Mouse (Mus musculus) E14TG2a.4 (cell line): ENCODE data around the gene Aif1.

Experiments
- H3K27me3 ChIP-seq: 2 replicates; pipeline ENCODE4 v1.6.1; 2014; ENCODE audit warnings: low read length, control low read depth; ENCODE audit not compliant: insufficient read depth
- H3K36me3 ChIP-seq: 2 replicates; pipeline ENCODE4 v1.6.1; 2014; ENCODE audit warnings: low read length, control low read depth; ENCODE audit not compliant: insufficient read depth
- H3K4me1 ChIP-seq: replicated peaks from 2 replicates; pipeline ENCODE4 v1.6.1; 2014; ENCODE audit warnings: low read depth, low read length, control low read depth
- H3K4me3 ChIP-seq: replicated peaks from 2 replicates; pipeline ENCODE4 v1.5.1; 2014; ENCODE audit warnings: mild to moderate bottlenecking, low read length
- H3K9me3 ChIP-seq: 2 replicates; pipeline ENCODE4 v1.6.1; 2014; ENCODE audit warnings: low read length, control low read depth
- CTCF ChIP-seq: conservative IDR thresholded peaks from 2 replicates; pipeline ENCODE4 v1.5.1; 2014; ENCODE audit warnings: low read length
- NANOG ChIP-seq: IDR thresholded peaks from 2 replicates; pipeline ENCODE4 v1.6.1; 2014; ENCODE audit warnings: borderline replicate concordance, low read length, mixed read lengths
- POU5F1 ChIP-seq: IDR thresholded peaks from 2 replicates; pipeline ENCODE4 v1.6.1; 2014; ENCODE audit warnings: low read length, borderline replicate concordance

Aif1 gene

GRCm38 (mm10) chr17:35191723-35192122, 15.9 kb upstream of the Aif1 start:
- H3K4me3 ChIP-seq = no peak overlapping the region
- H3K36me3 ChIP-seq = no peaks in the 10 kb centered on the region
- peaks cover 64% of the 10 kb centered on the region for H3K4me1 ChIP-seq
- TF ChIP-seq CTCF = peak; percentile 38
- no peak for TF ChIP-seq NANOG
- H3K9me3 ChIP-seq = no peaks in the 10 kb centered on the region
- peaks cover 47% of the 10 kb centered on the region for H3K27me3 ChIP-seq

- H3K4me1 ChIP-seq = peaks cover 63% of the 10 kb centered on the region
- H3K27me3 ChIP-seq = peaks cover 31% of the 10 kb centered on the region
- H3K4me3 ChIP-seq = peak overlapping the region; percentile 11; the same call in 1 of the 2 replicates
- H3K36me3 ChIP-seq = no peaks in the 10 kb centered on the region
- H3K9me3 ChIP-seq = no peaks in the 10 kb centered on the region
- no peak for TF ChIP-seq NANOG
- no peak for TF ChIP-seq CTCF
- no peak for TF ChIP-seq POU5F1
These were observed 14.2 kb upstream of the Aif1 start for GRCm38 (mm10) chr17:35190096-35190495.

DNA sequence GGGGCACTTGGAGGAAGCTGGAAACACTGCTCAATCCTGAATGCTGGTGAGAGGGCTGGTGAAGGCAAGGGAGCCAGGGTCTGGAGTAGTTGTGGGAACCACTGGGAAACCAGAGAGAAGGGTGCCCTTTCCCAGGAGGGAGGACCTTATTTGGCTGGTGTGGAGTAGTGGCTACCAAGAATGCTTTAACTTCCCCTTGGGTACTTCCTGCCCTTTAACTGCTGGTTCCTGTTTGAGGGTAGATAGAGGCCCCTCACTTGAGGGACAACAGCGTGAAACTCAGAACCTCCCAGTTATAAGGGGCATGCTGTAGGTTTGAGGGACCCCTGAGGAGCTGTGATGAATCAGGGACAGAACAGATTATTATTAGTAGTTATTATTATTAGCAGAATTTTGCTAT, 13.3 kb upstream of the Aif1 start:
- Histone ChIP-seq H3K4me1 (peaks cover 63% of the 10 kb centered on the region), H3K27me3 (peaks cover 22% of the 10 kb centered on the region), H3K36me3 (no peaks in the 10 kb centered on the region), H3K9me3 (no peaks in the 10 kb centered on the region), H3K4me3 (no peak overlapping the region)
- TF ChIP-seq CTCF (no peak), POU5F1 (no peak), NANOG (no peak)

GRCm38 (mm10) chr17:35187959-35188610, 12.2 kb upstream of the Aif1 start, which contains the start of gene Lst1:
TSS of gene Lst1 (minus strand) at chr17:35188439.
- H3K27me3 ChIP-seq = peaks cover 11% of the 10 kb centered on the region
- H3K36me3 ChIP-seq = no peaks in the 10 kb centered on the region
- peak within 1 kb of the TSS; percentile 46 for H3K4me3 ChIP-seq
- no peaks in the 10 kb centered on the region for H3K9me3 ChIP-seq
- TF ChIP-seq NANOG (no peak), CTCF (no peak), POU5F1 (no peak)
- H3K4me1 ChIP-seq = peaks cover 68% of the 10 kb centered on the region

GRCm38 (mm10) chr17:35187345-35187744, 11.5 kb upstream of the Aif1 start:
- no peak for TF ChIP-seq CTCF
- no peak for TF ChIP-seq POU5F1
- TF ChIP-seq NANOG = no peak
- Histone ChIP-seq H3K4me3 (peak overlapping the region; percentile 46; the same call in 1 of the 2 replicates), H3K36me3 (no peaks in the 10 kb centered on the region), H3K4me1 (peaks cover 71% of the 10 kb centered on the region), H3K27me3 (peaks cover 5% of the 10 kb centered on the region; the same call in 1 of the 2 replicates), H3K9me3 (no peaks in the 10 kb centered on the region)

- H3K36me3 ChIP-seq = no peaks in the 10 kb centered on the region
- no peaks in the 10 kb centered on the region for H3K9me3 ChIP-seq
- H3K4me1 ChIP-seq = peaks cover 71% of the 10 kb centered on the region
- H3K27me3 ChIP-seq = peaks cover 5% of the 10 kb centered on the region; the same call in 1 of the 2 replicates
- H3K4me3 ChIP-seq = peak overlapping the region; percentile 62
- TF ChIP-seq POU5F1 (no peak), NANOG (no peak), CTCF (no peak)
These were observed 10.8 kb upstream of the Aif1 start for GRCm38 (mm10) chr17:35186681-35187080.

- H3K4me1 ChIP-seq = peaks cover 71% of the 10 kb centered on the region
- H3K27me3 ChIP-seq = peaks cover 5% of the 10 kb centered on the region; the same call in 1 of the 2 replicates
- no peak for TF ChIP-seq CTCF
- no peak for TF ChIP-seq NANOG
- TF ChIP-seq POU5F1 = no peak
- peak overlapping the region; percentile 68 for H3K4me3 ChIP-seq
- no peaks in the 10 kb centered on the region for H3K36me3 ChIP-seq
- no peaks in the 10 kb centered on the region for H3K9me3 ChIP-seq
These were observed 10.1 kb upstream of the Aif1 start for GRCm38 (mm10) chr17:35185639-35186611.

DNA sequence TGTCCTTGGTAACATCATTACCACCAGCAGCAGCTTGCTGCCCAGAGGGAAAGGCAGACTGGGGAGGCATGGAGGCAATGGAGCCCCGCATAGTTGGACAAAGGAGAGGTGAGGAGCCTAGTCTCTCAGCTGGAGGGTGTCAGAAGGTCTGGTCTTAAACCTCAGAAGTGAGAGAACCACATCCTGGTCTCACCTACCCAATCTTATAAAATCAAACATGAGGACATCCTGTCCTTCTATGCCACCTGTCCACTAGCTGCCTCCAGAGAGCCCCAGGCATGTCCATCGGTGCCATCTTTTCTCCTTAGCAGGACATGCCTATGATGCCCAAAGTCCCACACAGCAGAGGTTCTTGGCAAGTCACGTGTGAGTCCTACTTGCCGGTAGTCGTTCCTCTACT, 4.2 kb upstream of the Aif1 start:
- Histone ChIP-seq H3K4me3 (no peak overlapping the region), H3K27me3 (peaks cover 11% of the 10 kb centered on the region; the same call in 1 of the 2 replicates), H3K4me1 (peaks cover 21% of the 10 kb centered on the region), H3K36me3 (no peaks in the 10 kb centered on the region), H3K9me3 (no peaks in the 10 kb centered on the region)
- TF ChIP-seq CTCF (no peak), POU5F1 (no peak), NANOG (no peak)
